Mouse (Mus musculus) brown adipose tissue, adult 24 weeks (tissue): ENCODE data around the gene C2cd4a. TPM values are rescaled to one million over a fixed set of nuclear protein-coding genes. Genes with fewer than 3 reads are reported as not detected.

ENCODE experiments used
- H3K27ac ChIP-seq: fragments of 200-500 bp; replicated peaks from 2 replicates; pipeline ENCODE4 v1.5.1; 2012; ENCODE audit warnings: low read depth, mild to moderate bottlenecking, low read length
- H3K4me1 ChIP-seq: fragments of 200-500 bp; 2 replicates; pipeline ENCODE4 v1.6.1; 2012; ENCODE audit warnings: low read length, mixed read lengths; ENCODE audit not compliant: control insufficient read depth, insufficient read depth, insufficient read length
- H3K4me3 ChIP-seq: fragments of 200-500 bp; 2 replicates; pipeline ENCODE4 v1.5.1; 2012; ENCODE audit warnings: low read depth, mild to moderate bottlenecking, low read length, moderate library complexity; ENCODE audit not compliant: insufficient read depth
- polyA plus RNA-seq: library from polyadenylated mRNA; stranded (reverse); fragments of >200 nt; gene quantifications from 2 replicates; pipeline ENCODE4 v1.2.4, GENCODE M21; 2012; ENCODE audit not compliant: missing spikeins, insufficient read depth, insufficient read length

Gene C2cd4a
- polyA plus RNA-seq, 1 experiment = not detected

GRCm38 (mm10) chr9:67783925-67784324 is 48.2 kb downstream of the C2cd4a start:
- Histone ChIP-seq H3K27ac (no peak overlapping the region), H3K4me1 (no peaks in the 10 kb centered on the region), H3K4me3 (no peak overlapping the region)

- H3K4me1 ChIP-seq = no peaks in the 10 kb centered on the region
- no peak overlapping the region for H3K4me3 ChIP-seq
- H3K27ac ChIP-seq = no peak overlapping the region
These were observed 48.7 kb downstream of the C2cd4a start for GRCm38 (mm10) chr9:67783464-67783863.

GRCm38 (mm10) chr9:67782786-67783185 is 49.3 kb downstream of the C2cd4a start:
- Histone ChIP-seq H3K4me3 (no peak overlapping the region), H3K27ac (no peak overlapping the region), H3K4me1 (no peaks in the 10 kb centered on the region)

Other genes with a start within 250 kb of the C2cd4a start
- not detected in 2 replicates for gene C2cd4b, start 72.9 kb downstream of the C2cd4a start, polyA plus RNA-seq
- gene Vps13c, start 8.1 kb upstream of the C2cd4a start, polyA plus RNA-seq = 25.8 and 27.5 TPM in 2 replicates